Mouse (Mus musculus) cerebellum, adult 2 months (tissue): ENCODE data around the gene Sh3bgrl.

Source experiments
- CTCF ChIP-seq: fragments of 200-500 bp; IDR thresholded peaks from 2 replicates; pipeline ENCODE4 v1.5.1; 2011; ENCODE audit warnings: low read depth, mild to moderate bottlenecking, control low read depth, low read length, moderate library complexity, borderline replicate concordance; ENCODE audit not compliant: insufficient read depth
- POLR2A ChIP-seq: fragments of 200-500 bp; IDR thresholded peaks from 2 replicates; pipeline ENCODE4 v1.6.1; 2011; ENCODE audit warnings: low read length, control low read depth, borderline replicate concordance; ENCODE audit not compliant: insufficient read depth

DNA sequence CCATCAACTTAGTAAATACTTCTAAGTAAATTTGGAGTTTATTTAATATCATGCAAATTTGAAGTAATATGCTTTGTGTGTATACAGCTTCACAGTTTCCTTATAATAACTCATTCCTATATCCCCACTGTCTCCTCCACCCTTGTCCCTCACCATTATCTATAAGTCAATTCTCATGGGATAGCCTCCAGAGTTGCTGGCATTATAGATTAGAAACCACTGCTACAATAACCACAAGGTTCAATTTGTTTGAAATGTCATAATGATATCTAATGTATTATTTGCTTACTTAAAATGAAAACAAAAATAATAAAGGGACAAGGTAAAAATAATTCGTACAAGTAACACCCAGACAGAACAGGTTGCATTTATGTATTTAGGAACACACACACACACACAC is 31.7 kb downstream of the Sh3bgrl start:
- TF ChIP-seq CTCF = no peak
- no peak for TF ChIP-seq POLR2A
